Mouse (Mus musculus): ENCODE data around the gene Slc3a1.

Gene Slc3a1

GRCm38 (mm10) chr17:85028093-85028739, at the start of gene Slc3a1:
Gene Slc3a1, plus strand, starts transcription at chr17:85028376.
- DNase-seq (ENCODE audit: low read depth), result no peak

GRCm38 (mm10) chr17:84981721-84982120, 46.5 kb upstream of the Slc3a1 start:
- DNase-seq (ENCODE audit: low read depth), result no peak

DNA sequence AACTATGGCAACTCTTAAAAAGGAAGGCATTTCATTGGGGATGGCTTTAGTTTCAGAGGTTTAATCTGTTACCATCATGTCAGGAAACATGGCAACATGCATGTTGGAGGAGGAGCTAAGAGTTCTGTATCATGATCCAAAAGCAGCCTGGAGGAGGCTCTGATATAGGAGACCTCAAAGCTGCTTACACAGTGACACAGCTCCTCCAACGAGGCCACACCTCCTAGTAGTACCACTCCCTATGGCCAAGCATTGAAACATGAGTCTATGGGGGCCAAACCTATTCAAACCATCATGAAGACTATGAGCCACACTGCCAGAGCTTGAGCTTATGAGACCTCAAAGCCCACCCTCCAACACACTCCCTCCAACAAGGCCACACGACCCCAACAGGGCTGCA, 45.4 kb upstream of the Slc3a1 start:
- DNase-seq (ENCODE audit: low read depth), result no peak

DNA sequence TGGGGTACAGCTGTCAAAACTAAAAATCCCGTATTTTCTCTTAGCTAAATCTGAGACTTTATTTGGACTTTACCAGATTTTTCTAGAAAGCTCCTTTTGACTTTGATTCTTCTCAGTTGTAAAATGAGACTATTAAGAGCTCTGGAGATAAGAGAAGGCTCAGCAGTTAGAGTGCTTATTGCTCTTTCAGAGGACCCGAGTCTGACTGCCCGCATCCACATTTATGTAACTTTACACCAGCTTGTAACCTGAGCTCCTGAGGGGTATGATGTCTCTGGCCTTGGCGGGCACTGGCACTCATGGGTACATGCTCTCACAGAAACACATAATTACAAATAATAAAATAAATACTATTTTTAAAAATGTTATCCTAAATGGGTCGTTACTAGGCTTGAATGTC, 41.8 kb upstream of the Slc3a1 start:
- DNase-seq (ENCODE audit: low read depth), result no peak

DNA sequence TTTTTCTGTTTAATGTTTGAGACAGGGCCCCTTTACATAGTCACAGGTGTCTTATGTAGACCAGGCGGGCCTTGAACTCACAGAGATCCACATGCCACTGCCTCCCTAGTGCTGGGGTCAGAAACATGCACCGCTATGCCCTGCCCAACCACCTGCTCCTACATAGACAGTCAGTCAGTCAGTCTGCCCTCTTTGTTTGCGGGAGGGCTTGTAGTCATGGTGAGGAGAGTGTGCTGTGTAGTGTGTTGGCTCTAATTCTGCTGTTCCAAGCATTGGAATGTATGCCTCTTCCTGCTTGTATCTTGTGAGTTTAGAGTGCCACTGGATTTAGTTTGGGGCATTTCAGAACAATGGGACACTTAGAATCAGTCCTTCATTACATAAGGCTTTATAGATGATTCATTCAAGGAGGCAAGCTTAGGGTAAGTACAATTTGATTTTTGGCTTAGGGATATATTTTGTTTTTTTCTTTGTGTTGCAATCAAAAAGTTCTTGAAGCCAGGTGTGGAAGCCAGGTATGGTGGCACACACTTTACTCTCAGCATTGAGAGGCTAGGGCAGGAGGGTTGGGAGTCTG, 40.3 kb upstream of the Slc3a1 start:
- peak; percentile 18 for DNase-seq (ENCODE audit: low read depth)

GRCm38 (mm10) chr17:84988514-84988913, 39.7 kb upstream of the Slc3a1 start:
- DNase-seq (ENCODE audit: low read depth), result no peak

DNA sequence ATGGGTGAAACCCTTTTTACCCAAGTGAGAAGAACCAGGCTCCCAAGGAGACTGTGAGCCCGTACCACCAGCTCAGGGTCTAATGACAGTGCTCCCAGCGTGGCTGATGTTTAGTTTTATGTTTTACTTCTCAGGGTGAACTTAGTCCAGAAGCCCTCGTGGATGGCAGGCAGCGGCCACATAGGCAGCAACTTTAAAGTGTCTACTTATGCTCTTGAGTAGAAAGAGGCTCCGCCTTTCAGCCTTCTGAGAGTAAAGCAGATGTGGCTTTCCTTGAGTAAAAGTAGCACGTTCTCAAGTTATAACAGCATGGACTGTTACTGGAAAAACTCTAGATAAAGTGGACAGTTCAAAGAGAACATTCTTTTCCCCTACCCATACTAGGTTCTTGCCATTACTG, 32.3 kb upstream of the Slc3a1 start:
- DNase-seq (ENCODE audit: low read depth), result no peak

DNA sequence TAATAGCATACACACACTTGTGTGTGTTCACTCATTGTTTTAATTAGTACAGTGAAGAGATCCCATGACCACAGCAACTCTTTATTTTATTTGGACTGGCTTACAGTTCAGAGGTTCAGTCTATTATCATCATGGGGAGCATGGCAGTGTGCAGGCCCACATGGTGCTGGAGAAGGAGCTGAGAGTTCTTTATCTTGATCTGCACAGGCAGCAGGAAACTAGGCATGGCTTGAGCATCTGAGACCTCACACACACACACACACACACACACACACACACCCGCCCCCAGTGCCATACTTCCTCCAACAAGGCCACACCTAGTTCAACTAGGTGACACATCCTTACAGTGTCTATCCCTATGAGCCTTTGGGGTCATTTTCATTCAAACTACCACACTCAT, 30.5 kb upstream of the Slc3a1 start:
- no peak for DNase-seq (ENCODE audit: low read depth)

- no peak for DNase-seq (ENCODE audit: low read depth)
These were observed 28.5 kb upstream of the Slc3a1 start for GRCm38 (mm10) chr17:84999636-85000035.

GRCm38 (mm10) chr17:85013485-85013884, 14.7 kb upstream of the Slc3a1 start:
- no peak for DNase-seq (ENCODE audit: low read depth)

DNA sequence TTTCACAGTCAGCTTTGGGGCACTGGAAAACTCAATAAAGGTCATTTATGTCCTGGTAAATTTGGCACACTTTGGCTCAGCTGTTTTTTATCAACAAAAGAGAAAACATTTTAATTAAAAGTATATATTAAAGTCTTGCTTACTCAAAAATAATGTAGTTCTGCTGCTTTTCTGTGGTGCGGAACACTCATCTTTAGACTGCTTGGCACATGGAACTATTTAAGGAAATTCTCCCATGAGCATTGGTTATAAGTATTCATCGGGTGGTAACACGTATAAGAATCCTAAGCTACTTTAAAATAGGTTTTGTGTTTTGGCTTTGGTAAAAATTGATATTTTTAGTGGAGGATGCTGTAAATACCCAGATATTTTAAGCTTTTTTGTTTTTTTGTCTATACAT, 13.5 kb upstream of the Slc3a1 start:
- DNase-seq (ENCODE audit: low read depth), result no peak

DNA sequence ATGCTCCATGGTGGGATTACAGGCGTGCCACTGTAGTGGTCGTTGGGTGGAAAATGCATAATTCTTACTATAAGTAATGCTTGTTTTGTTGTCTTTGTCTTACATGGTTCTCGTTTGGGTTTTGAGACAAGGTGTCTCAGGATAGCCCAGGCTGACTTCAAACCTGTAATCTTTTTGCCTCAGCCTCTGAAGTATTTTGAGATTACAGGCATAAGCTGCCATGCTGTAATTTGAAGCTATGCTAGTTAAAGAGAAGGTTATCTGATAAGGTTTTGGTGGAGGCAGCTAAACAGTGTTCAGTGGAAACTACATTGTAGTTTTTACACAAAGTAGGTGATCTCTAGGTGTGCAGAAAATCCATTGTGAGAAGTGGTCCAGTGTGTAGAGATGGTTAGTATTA, 9.8 kb upstream of the Slc3a1 start:
- DNase-seq (ENCODE audit: low read depth), result no peak

DNA sequence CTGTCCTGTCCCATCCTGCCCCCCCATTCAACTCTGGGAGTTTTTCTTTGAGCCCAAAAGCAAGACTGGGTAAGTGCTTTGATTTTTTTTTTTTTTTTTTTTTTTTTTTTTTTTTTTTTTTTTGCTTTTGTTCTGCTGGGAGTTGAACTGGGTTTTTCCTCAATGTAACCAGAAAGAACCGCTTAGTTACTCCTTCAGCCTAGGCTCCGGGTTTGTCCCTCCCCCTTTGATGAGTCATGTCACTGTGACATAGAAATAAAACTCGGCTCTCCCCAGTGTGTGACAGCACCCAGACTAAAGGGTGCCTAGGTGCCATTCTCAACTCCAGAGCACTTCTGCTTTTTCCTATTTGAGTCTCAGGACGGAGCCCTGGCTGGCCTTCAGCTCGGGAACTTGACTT, 9.4 kb upstream of the Slc3a1 start:
- DNase-seq (ENCODE audit: low read depth), result no peak

- no peak for DNase-seq (ENCODE audit: low read depth)
These were observed 7.8 kb upstream of the Slc3a1 start for GRCm38 (mm10) chr17:85020343-85020742.

GRCm38 (mm10) chr17:85023247-85024167, 4.7 kb upstream of the Slc3a1 start:
- peak; percentile 54 for DNase-seq (ENCODE audit: low read depth)

DNA sequence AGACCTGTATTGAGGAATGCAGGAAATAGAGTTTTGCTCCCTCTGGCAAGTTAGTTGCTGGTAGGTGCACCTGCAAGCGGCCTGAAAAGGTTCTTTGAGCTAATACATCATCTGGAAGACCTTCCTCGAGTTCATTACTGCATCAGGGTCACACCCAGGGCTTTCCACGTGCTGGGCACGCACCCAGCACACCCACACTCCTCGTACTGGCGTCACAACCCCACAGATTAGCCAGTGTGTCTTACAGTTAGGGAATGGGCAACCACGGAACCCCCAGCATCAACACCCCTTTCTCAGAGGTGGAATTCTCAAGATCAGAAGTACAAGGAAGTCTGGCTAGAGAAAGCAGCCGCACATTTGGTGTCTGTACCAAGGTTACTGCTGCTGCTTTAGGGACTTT, 3.9 kb upstream of the Slc3a1 start:
- no peak for DNase-seq (ENCODE audit: low read depth)

- DNase-seq (ENCODE audit: low read depth), result no peak
These were observed 3.0 kb upstream of the Slc3a1 start for GRCm38 (mm10) chr17:85025151-85025550.

DNA sequence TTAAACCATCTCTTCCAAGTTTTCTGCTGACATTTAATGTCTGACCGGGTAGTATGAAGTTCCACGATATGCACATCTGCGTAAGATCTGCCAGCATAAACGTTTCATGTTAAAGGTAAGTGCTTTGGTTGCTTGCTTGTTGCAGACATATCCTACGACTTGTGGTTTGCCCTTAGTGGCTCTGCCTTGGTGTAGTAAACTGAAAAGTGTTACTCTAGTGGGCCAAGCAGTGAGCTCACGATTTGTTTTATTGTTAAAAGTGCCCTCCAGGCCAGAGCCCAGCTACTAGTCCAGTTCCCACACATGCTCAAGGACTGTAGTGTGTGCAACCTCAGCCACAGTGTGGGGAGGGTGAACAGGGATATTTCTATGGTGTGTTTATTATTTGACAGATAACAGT, 1.7 kb upstream of the Slc3a1 start:
- DNase-seq (ENCODE audit: low read depth), result no peak

GRCm38 (mm10) chr17:85027247-85027646, 929 bp upstream of the Slc3a1 start:
- no peak for DNase-seq (ENCODE audit: low read depth)

DNA sequence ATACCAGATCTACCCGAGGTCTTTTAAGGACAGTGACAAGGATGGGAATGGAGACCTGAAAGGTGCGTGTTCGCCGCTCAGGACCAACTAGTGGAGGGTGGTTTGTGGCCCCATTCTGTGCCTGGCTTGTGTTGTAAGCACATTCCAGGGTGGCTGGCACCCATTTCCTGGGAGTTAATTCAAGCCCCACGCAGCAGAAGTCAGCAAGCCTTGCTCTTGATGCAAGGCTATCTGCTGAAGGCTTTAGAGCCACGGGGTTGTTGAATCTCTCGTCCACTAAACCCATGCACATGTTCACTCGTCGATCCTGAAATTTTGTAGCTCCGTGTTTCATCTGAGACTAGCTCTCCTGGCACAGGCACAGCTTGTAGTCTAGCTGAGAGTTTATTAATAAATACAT, 621 bp downstream of the Slc3a1 start:
- DNase-seq (ENCODE audit: low read depth), result no peak

DNA sequence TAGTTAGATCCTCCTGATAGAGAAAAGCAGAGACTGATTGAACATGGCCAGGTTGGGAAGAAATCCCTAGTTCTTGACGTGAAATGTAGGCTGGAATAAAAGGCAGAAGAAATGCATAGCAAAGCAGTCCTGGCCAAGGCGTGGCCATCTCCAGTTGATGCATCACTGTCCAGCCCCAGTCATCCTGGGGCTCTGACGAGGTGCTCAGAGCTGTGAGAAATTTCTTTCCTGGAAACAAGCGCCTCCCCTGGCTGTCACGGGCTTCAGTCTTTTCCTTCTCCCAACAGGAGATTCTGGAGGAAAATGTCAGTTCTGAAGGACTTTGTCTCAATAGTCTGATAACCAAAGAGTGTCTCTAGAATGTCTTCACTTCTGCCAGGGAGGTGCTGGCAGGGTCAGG, 2.5 kb downstream of the Slc3a1 start:
- no peak for DNase-seq (ENCODE audit: low read depth)

- no peak for DNase-seq (ENCODE audit: low read depth)
These were observed 4.9 kb downstream of the Slc3a1 start for GRCm38 (mm10) chr17:85033087-85033486.

- DNase-seq (ENCODE audit: low read depth), result no peak
These were observed 5.9 kb downstream of the Slc3a1 start for GRCm38 (mm10) chr17:85034068-85034467.
